Mouse (Mus musculus): ENCODE measurements around the gene Cacnb4.

Cacnb4 gene

DNA sequence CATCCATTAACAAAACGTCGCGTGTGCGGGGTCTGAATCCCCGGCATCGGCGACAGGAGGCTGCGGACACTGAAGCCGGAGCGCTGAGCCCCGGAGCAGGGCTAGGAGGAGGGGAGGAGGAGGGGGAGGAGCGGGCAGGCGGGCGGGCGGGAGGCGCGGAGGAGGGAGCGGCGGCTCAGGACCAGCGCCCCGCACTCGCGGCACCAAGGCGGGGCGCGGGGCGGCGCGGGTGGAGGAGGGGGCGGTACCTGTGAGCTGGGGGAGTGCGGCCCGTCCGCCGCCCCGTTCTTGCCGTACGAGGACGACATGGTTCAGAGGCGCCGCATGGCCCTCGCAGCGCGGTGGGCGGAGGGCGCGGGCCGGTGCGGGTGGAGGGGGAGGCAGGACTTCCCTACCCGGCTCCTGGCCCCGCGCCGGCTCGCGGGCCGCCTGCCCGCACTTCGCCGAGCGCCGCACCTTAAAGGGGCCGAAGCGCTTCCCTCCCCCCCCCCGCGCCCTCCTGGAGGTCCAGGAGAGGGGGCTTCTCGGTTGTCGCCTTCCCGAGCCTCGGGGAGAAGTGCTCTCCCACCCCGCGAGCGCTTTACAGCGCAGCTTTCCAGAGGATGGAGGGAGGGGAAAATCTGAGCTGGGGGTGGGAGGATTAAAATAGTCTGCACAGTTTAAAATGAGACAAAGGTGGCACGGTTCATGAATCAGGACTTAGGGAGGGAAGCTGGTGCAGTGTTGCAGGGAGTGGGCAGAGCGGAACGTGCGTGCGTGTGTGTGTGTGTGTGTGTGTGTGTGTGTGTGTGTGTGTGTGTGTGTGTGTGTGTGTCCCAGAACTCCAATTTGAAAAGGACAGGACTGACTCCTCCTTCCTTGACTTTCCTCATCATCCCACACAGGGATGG, at the start of gene Cacnb4:
Gene Cacnb4, minus strand, starts transcription at position 809 of the 890 bp plus-strand sequence.
- DNase-seq (ENCODE audit: low read depth, low spot score): peak; percentile 61

DNA sequence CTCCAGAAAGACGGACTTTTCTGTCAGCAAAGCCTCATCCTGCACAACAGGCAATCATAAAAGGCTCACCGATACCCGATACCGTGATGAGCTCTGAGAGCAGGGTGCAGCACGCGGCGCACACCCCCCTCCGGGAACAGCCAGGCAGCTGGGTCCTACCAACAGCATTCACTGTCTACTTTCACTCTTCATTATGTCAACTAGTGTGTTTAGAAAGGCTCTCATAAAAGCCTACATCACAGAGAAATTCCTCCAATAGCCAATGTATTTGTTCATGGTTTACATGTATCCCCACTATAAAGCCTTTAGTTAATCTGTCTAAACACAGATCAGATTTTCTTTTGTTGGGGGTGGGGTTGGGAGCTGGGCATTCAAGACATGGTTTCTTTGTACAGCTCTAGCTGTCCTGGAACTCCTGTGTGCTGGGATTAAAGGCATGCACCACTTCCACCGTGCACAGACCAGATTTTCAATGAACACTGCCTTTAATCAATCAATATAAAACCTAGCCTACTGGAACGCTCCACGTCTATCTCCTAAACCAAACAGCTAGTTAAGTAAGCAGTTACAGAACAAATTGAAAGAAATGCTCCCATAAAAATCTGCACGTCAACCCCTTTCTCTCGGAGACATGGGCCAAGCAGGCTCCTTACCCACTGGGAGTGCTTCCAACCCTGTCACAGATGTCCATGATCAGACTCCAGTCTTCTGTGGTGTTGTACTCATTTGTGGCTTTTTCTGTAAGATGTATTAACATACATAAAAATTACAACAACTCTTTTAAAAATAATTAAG, 43.8 kb upstream of the Cacnb4 start:
- DNase-seq (ENCODE audit: low read depth, low spot score): no peak

DNA sequence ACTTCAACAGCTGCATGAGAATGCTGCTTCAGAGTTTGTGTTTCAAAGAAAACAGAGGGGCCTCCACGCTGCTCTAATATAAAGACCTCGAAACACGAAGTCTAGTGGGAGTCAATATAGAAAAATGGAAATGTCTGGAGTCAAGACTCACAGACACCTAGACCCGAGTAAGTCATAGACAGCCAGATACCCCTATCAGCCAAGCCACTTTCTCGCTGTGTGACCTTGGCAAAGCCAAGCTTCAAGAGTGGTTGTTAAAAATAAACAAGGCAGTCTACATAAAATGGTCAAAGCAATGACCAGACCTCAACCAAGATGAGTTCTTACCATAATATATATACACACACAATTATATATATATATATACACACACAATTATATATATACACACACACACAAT, 40.4 kb upstream of the Cacnb4 start:
- no peak for DNase-seq (ENCODE audit: low read depth, low spot score)

DNA sequence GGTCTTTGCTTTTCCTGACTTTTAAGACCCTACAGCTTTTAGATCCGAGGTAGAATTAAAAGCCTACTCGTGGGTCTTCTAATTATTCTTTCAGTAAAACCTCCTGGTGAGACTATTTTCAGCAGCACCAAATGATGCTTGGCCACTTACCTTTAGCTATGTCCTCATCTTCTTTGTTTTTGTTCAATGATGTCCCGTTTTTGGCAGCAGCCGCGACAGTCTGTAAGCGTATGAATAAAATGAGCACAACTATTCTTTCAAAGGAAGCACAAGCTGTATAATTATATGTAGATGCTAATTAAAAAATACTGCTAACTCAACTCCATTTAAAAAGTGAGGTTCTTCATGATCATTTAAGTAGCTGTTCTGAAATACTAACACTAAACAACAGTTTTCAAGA, 38.9 kb upstream of the Cacnb4 start:
- DNase-seq (ENCODE audit: low read depth, low spot score): no peak

DNA sequence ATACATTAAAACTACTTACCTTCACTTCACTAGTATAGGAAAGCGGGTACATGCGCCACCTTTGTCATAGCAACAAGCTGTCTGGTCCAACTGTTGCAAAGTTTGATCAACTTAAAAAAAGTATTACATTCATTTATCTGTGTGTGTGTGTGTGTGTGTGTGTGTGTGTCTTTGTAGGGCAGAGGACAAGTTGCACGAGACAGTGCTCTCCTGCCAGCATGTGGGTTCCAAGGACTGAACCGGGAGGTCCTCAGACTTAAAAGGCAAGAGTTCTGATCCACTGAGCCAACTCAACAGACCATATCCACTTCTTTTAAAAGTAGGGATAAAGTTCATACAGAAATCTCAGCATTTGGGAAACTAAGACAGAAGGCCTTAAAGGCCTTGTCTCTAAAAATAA, 37.5 kb upstream of the Cacnb4 start:
- no peak for DNase-seq (ENCODE audit: low read depth, low spot score)

DNA sequence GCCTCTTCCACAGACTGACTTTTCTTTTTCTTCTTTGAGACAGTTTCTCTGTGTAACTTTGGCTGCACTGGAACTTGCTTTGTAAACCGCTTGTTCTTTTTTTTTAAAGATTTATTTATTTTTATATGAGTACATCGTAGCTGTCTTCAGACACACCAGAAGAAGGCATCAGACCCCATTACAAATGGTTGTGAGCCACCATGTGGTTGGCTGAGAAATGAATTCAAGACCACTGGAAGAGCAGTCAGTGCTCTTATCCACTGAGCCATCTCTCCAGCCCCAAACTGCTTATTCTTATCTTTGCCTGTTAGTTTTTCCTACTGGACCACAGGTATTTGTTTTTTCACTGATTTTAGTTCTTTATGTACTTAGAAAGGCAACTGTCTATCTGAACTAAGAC, 34.2 kb upstream of the Cacnb4 start:
- DNase-seq (ENCODE audit: low read depth, low spot score): no peak

DNA sequence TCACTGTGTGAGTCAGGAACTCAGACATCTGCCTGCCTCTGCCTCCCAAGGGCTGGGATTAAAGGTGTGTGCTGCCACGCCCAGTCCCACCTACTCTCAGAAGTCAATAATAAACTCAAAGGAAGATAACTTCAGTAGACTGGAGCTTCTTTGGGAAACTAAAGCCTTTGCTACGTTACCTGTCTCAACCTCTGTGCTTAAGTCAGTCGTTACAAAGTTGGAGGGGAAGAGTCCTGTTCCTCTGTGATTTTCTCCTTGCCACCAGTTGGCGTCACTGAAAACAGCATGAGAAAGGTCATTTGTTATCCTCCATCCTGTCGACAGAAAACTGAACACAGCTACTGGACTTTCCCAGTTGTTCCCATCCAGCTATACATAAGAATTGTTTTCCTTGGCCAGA, 32.8 kb upstream of the Cacnb4 start:
- DNase-seq (ENCODE audit: low read depth, low spot score): no peak

DNA sequence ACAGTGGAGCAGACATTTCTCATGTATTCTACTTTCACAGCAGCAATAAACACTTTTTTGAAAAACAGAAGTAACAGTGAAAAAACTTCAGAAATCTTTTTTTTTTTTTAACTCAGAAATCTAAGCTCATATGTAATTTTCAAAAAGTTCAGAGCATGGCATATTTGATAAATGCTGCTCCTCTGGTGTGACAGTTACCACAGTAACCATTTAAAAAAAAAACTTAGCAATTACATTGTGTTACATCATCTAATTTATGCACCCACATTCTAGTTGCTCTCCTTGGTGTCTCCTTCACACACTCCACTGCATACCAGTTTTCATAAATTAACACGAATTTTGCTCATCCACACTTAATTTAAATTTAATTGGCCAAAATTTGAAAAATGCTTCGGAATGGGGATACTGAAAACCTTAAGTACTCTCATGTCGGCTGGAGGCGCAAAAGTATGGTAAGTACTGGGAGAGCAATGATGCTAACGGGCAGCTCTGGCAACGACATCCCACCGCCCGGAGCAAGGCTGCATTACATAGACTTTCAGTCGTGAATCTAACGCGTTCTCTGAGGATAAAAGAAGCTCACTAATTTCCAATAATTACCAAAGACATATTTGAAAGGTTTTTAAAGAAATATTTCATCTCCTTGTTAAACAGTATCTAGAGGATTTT, 24.9 kb upstream of the Cacnb4 start:
- DNase-seq (ENCODE audit: low read depth, low spot score): no peak

DNA sequence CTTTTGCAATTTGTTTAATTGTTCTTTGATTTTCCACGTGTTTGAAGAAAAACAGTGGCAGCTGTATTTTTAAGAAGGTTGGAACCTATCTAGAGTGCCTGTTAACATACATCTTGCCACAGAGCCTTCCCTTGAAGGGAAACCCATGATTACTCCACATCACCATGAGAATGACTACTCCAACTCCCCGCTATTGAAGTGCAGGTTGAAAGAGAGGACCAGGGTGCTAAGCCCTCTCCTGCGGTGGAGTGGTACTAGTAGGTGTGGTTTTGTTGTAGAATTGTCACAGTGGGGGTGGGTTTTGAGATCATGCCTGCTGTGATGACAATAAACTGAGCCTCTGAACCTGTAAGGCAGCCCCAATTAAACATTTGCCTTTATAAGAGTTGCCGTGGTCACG, 23.7 kb upstream of the Cacnb4 start:
- no peak for DNase-seq (ENCODE audit: low read depth, low spot score)

DNA sequence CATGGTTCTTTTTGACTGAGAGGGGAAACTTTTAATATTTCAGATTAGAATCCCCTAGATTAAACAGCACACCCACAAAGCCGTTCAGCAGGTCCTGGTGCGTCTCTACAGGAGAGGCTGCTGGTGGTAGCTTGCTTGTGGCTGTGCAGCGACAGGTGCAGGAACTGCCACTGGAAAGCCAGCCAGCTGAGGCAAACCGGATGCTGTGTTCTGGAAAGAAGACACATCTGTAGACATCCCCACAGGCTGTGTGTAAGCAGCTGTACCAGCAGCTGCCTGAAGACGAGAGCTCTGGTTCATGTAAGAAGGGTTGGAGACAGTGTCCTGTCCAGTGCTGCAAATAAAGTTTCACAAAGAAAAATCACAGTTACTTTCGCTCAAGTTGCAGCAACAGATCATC, 18.0 kb upstream of the Cacnb4 start:
- DNase-seq (ENCODE audit: low read depth, low spot score): no peak

DNA sequence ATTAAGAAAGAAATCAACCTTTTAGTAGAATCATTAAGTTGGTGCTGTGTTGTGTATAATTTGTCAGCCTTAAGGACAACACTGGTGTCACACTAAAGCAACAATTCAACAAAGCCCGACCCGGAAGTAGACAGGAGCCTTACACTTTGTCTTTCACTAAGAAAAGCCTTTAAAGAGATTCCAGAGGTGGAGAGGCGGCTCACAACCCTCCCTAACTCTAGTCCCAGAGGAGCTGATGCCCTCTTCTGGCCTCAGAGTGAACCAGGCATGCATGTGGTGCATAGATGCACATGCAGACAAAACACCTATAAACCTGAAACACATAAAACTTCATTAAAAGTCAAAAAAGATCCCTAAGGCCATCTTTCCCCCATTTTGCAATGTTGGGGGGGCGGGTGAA, 15.1 kb upstream of the Cacnb4 start:
- no peak for DNase-seq (ENCODE audit: low read depth, low spot score)

DNA sequence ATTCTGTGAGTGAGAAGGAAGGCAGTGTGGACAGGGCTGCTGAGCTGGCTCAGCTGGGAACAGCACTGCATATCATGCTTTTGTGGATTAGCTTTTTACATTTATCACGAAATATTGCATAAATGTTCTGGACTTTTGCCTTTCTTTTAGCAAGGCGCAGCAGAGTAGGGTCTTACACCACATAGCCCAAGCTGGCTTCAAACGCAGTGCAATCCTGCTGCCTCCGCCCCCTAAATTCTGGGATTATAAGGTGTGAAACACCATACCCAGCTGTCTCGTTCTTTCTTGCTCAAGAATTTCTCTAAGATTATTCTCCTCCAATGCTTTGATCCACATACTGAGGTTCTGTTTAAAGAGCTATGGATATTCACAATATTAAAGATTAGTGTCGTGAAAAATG, 10.0 kb upstream of the Cacnb4 start:
- no peak for DNase-seq (ENCODE audit: low read depth, low spot score)

DNA sequence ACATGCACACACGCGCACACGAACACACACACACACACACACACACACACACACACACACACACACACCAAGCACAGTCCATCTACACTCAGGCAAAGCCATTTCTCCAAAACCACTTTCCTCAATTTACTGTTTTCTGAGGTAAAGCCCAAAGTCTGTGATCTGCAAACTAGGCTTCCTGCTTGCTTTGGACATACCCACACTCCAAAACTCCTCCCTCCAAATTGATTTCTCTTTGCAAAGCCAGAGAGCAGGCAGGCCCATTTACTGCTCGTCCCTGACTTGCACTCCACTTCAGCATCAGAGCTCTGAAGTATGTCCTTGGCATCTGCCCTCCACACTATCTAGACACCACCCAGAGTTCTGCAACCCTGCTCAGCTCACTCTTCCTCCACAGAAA, 958 bp upstream of the Cacnb4 start:
- DNase-seq (ENCODE audit: low read depth, low spot score): no peak

DNA sequence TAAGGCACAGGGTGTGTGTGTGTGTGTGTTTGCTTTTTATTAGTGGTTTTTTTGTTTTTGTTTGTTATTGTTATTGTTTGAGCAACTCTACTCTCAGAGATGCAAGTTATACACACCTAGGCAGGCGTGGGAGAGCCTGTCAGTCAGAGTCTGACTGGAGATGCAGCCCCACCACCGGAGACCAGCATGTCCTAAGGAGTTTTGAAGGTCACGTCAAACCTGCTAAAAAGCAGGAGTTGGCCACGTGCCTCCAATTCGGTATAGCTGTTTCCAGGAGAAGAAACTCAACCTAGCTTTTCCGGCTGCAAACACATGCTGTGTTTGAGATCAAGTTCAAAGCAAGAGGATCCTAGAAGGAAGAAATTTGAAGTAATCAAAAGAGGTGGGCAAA, 277 bp upstream of the Cacnb4 start:
- DNase-seq (ENCODE audit: low read depth, low spot score): no peak

DNA sequence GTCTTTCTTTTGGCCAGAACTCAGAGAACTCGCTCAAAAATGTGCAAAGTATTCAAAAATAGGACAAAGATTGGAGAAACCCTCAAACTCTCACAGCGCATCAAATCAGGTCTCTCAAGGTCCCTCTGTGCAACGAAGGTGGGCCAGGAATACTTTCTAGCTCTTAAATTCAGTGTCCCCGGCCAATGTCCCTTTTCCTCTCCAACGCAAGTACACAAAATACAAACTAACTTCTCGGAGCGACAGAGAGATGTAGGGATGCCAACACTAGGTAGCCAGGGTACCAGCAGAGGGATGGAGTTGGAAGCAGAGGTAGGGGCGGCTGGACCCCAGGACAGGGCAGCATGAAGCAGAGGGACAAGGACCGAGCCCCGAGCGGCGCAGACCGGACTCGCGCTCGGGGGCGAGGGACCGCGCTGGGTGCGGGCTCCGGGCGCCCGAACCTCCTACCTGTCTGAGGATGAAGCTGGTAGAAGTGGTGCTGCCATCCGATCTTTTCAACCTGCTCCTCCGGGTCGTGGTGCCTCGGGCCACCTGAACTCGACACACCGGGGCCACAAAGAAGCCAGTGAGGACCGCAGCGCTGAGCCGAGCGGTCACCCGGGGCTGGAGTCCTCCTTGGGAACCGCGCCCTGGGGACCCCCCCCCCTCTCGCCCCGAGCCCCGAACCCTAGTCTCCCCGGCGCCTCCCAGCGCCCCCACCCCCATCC, 1.2 kb downstream of the Cacnb4 start:
- DNase-seq (ENCODE audit: low read depth, low spot score): no peak

DNA sequence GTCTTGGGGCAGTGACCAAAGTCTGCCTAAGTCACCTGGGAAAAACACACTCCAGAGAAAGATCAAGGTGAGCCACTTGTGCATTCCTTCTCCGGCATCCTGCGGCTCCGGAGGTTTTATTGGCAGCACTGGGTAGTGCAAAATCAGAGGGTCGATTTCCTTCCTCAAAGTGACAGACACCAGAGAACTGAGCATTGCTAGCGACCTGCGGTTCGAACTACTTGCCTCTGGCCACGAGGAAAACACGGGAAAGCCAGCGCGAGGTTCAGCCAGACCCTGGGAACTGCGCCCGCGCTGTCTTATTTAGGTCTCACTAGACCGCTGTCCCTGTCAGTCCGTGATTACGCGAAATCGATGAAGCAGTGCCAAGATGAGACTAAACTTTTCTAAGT, 1.7 kb downstream of the Cacnb4 start:
- no peak for DNase-seq (ENCODE audit: low read depth, low spot score)

DNA sequence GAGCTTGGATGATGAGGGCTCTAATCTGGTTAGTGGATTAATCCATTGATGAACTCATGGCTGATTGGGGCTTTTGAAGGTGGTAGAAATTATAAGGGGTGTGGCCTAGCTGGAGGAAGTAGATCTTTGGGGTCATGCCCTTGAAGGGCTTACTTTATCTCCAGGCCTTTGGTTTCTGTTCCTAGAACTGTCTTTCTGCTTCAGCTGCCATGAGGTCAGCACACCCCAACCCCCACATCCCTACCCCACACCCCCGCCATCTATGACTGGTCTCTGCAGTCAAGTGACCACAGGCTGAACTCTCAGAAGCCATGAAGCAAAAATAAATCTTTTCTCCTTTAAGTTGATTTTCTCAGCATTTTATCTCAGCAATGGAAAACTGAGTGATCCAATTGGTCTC, 3.5 kb downstream of the Cacnb4 start:
- no peak for DNase-seq (ENCODE audit: low read depth, low spot score)

DNA sequence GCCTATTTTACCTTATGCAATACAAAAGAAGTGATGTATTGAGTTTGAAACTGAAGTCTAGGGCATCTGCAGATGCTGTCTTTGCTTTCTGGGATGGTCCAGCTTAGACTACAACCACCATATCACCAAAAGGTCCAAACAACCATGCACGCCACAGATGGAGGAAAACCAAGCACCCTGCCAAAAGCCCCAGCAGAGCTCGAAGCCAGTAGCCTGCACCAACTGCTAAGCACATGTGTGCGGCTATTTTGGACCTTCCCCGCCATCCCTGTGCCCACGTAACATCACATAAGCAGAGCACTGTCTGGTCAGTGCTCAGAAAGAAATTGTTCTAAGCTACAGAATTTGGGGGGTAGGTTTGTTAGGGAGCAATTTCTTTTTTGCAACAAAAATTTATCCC, 5.9 kb downstream of the Cacnb4 start:
- no peak for DNase-seq (ENCODE audit: low read depth, low spot score)

DNA sequence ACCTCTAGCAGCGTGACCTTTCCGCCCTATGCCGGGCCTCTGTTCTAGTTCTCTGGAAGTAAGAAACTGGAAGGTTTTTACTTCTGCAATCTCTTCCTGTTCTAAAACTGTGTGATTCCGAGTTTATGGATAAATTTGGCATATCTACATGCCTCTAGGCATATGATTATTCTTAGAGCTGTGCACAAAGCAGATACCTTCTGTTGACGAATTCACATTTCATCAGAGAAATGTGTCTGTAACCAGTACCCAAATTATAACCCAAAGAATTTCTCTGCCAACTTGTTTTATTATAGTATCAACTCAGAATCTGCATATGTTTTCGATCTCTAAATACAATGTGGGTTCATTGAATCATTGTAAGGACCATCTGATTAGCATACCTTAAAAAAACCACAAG, 8.2 kb downstream of the Cacnb4 start:
- no peak for DNase-seq (ENCODE audit: low read depth, low spot score)

DNA sequence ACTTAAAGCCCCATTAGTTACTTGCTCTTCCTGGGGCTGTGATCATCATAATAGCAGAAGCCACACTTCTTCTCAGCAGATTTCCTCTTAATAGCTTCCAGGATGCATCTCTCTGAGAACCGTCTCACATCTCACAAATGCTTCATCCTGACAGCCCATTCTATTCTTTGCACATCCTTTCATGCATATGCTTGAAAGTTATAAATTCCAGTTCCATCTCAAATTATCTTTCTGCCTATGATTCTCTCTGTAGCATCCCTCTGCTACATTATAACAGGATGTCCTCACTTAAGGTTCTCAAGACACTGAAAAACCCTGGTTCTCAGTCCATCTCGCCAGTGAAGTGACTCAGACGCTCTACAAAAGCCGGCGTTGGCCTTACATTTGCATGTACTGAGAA, 19.9 kb downstream of the Cacnb4 start:
- no peak for DNase-seq (ENCODE audit: low read depth, low spot score)

DNA sequence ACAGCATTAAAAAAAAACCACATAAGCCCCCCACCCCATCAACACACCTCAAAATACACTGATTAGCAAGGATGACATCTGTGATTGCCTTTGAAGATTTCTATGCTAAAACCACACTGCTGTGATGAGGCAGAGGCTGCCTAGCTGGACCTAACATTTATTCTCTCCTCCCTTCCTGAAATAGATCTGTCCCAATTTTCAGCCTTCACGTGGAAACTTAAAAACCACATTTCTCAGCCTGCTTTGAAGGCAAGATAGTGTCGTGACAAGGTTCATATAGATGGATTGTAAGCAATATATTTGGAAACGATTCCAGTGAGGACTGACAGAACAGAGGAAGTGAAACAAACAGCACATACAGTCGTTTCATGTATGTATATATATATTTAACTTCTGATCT, 22.1 kb downstream of the Cacnb4 start:
- DNase-seq (ENCODE audit: low read depth, low spot score): no peak

DNA sequence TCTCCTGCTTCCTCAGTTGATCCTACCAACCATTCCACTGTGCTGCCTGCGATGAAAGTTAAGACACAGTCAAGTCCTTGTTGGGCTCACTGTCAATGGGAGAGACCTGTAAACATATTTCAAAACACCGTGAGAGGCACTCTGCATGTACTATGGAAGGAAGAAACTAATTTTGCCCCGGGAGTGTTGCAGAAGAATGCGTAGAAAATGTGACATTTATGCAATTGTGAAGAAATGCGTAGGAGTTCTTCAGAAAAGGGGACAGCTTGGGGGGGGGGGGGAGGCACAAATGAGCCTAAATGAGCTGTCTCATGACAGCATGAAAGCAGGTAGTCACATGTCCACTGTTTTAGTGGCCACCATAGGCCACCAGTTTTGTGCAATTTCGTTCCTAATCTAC, 25.1 kb downstream of the Cacnb4 start:
- DNase-seq (ENCODE audit: low read depth, low spot score): no peak

Measured in retina, postnatal 7 days (tissue).